Mouse (Mus musculus): ENCODE results near the gene Tm2d3.

The Tm2d3 gene

GRCm38 (mm10) chr7:65704818-65705242 lies 13.9 kb downstream of the Tm2d3 start:
- DNase-seq (ENCODE audit: low read depth, low spot score), result peak; percentile 74

GRCm38 (mm10) chr7:65708506-65708905 lies 17.5 kb downstream of the Tm2d3 start:
- DNase-seq (ENCODE audit: low read depth, low spot score), result no peak

- no peak for DNase-seq (ENCODE audit: low read depth, low spot score)
Observed at GRCm38 (mm10) chr7:65710301-65710700, 19.3 kb downstream of the Tm2d3 start.

GRCm38 (mm10) chr7:65713782-65714181 lies 22.8 kb downstream of the Tm2d3 start:
- DNase-seq (ENCODE audit: low read depth, low spot score), result no peak

GRCm38 (mm10) chr7:65714304-65714703 lies 23.3 kb downstream of the Tm2d3 start:
- peak; percentile 56 for DNase-seq (ENCODE audit: low read depth, low spot score)

- no peak for DNase-seq (ENCODE audit: low read depth, low spot score)
Observed at GRCm38 (mm10) chr7:65734024-65734423, 43.1 kb downstream of the Tm2d3 start.

GRCm38 (mm10) chr7:65735261-65735660 lies 44.3 kb downstream of the Tm2d3 start:
- no peak for DNase-seq (ENCODE audit: low read depth, low spot score)

- DNase-seq (ENCODE audit: low read depth, low spot score), result no peak
Observed at GRCm38 (mm10) chr7:65737286-65738040, 46.5 kb downstream of the Tm2d3 start.

GRCm38 (mm10) chr7:65742857-65743256 lies 51.9 kb downstream of the Tm2d3 start:
- no peak for DNase-seq (ENCODE audit: low read depth, low spot score)

- DNase-seq (ENCODE audit: low read depth, low spot score), result no peak
Observed at GRCm38 (mm10) chr7:65747990-65748955, 57.3 kb downstream of the Tm2d3 start.
